Mouse (Mus musculus): ENCODE results near the gene Lrp8. TPM values are rescaled to one million over a fixed set of nuclear protein-coding genes. Genes with fewer than 3 reads are reported as not detected.

Lrp8 gene
- polyA plus RNA-seq, 1 experiment from 2014 or later: 0.76 TPM

- Histone ChIP-seq H3K27ac (replicated peaks in 1 of 2; ENCODE audit: control insufficient read depth in 1 of 2, insufficient read depth in 1 of 2, low read depth in 2 of 2, low read length in 2 of 2) (peak within 1 kb of the TSS; percentile 71 to 76), H3K4me2 (ENCODE audit: low read length) (peak within 1 kb of the TSS; percentile 88), H3K4me3 (ENCODE audit: control insufficient read depth in 1 of 2, insufficient read depth in 1 of 2, low read depth in 1 of 2, low read length in 2 of 2) (peak within 1 kb of the TSS; percentile 77 to 99), H3K36me3 (ENCODE audit: control insufficient read depth, insufficient read depth, low read length) (peaks cover 33% of the 10 kb centered on the region), H3K9me3 (ENCODE audit: control insufficient read depth, low read length) (no peaks in the 10 kb centered on the region), H3K27me3 (ENCODE audit: control insufficient read depth, insufficient read depth, low read length) (no peaks in the 10 kb centered on the region), H3K4me1 (ENCODE audit: control insufficient read depth in 2 of 2, insufficient read depth in 2 of 2, low read length in 2 of 2) (peaks cover 0 to 8% of the 10 kb centered on the region in 2 experiments; a peak in 2 of 4 replicates), H3K9ac (ENCODE audit: low read length) (peak within 1 kb of the TSS; percentile 93)
- 2% methylated on average over 48 of the region's 48 CpGs for WGBS
- peak; percentile 94 for ATAC-seq (ENCODE audit: insufficient number of reproducible peaks, insufficient read depth, low FRiP score, low read depth)
Observed at GRCm38 (mm10) chr4:107879254-107880050, 77.4 kb downstream of the Lrp8 start, which contains the start of gene Magoh. TSS of gene Magoh (plus strand) at chr4:107879755.

DNA sequence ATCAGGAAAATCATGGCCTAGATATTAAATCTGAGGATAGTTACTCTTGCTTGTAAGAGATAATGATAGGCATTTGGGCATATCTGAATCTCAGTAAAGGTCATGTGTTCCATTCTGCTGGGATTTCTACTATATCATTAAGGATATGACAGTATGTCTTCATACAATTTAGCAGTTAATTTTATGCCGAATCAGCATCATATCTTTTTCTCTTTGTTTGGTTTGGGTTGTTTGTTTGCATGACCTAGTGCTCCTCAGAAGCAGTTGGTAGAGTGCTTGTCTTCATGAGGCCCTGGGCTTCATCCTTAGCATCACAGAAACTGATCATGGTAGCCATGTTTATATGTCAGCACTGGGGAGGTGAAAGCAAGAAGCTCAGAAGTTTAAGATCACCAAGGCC, 79.6 kb downstream of the Lrp8 start:
- Histone ChIP-seq H3K36me3 (ENCODE audit: control insufficient read depth, insufficient read depth, low read length) (peaks cover 54% of the 10 kb centered on the region), H3K27me3 (ENCODE audit: control insufficient read depth, insufficient read depth, low read length) (no peaks in the 10 kb centered on the region), H3K4me3 (ENCODE audit: control insufficient read depth in 1 of 2, insufficient read depth in 1 of 2, low read depth in 1 of 2, low read length in 2 of 2) (no peak overlapping the region), H3K4me1 (ENCODE audit: control insufficient read depth in 2 of 2, insufficient read depth in 2 of 2, low read length in 2 of 2) (peaks cover 0 to 8% of the 10 kb centered on the region in 2 experiments; a peak in 2 of 4 replicates), H3K9me3 (ENCODE audit: control insufficient read depth, low read length) (no peaks in the 10 kb centered on the region), H3K4me2 (ENCODE audit: low read length) (no peak overlapping the region), H3K9ac (ENCODE audit: low read length) (no peak overlapping the region), H3K27ac (replicated peaks in 1 of 2; ENCODE audit: control insufficient read depth in 1 of 2, insufficient read depth in 1 of 2, low read depth in 2 of 2, low read length in 2 of 2) (no peak overlapping the region)
- no peak for ATAC-seq (ENCODE audit: insufficient number of reproducible peaks, insufficient read depth, low FRiP score, low read depth)
- 92% methylated on average over 1 of the region's 1 CpGs for WGBS

GRCm38 (mm10) chr4:107886371-107886770, 84.3 kb downstream of the Lrp8 start:
- H3K9me3 ChIP-seq (ENCODE audit: control insufficient read depth, low read length): no peaks in the 10 kb centered on the region
- WGBS: 86% methylated on average over 7 of the region's 7 CpGs
- H3K4me2 ChIP-seq (ENCODE audit: low read length): no peak overlapping the region
- no peaks in the 10 kb centered on the region for H3K27me3 ChIP-seq (ENCODE audit: control insufficient read depth, insufficient read depth, low read length)
- H3K4me3 ChIP-seq (ENCODE audit: control insufficient read depth in 1 of 2, insufficient read depth in 1 of 2, low read depth in 1 of 2, low read length in 2 of 2): no peak overlapping the region
- H3K36me3 ChIP-seq (ENCODE audit: control insufficient read depth, insufficient read depth, low read length): peaks cover 66% of the 10 kb centered on the region
- no peak for ATAC-seq (ENCODE audit: insufficient number of reproducible peaks, insufficient read depth, low FRiP score, low read depth)
- H3K9ac ChIP-seq (ENCODE audit: low read length): no peak overlapping the region
- H3K27ac ChIP-seq (replicated peaks in 1 of 2; ENCODE audit: control insufficient read depth in 1 of 2, insufficient read depth in 1 of 2, low read depth in 2 of 2, low read length in 2 of 2): no peak overlapping the region
- peaks cover 0 to 12% of the 10 kb centered on the region in 2 experiments; a peak in 1 of 4 replicates for H3K4me1 ChIP-seq (ENCODE audit: control insufficient read depth in 2 of 2, insufficient read depth in 2 of 2, low read length in 2 of 2)

DNA sequence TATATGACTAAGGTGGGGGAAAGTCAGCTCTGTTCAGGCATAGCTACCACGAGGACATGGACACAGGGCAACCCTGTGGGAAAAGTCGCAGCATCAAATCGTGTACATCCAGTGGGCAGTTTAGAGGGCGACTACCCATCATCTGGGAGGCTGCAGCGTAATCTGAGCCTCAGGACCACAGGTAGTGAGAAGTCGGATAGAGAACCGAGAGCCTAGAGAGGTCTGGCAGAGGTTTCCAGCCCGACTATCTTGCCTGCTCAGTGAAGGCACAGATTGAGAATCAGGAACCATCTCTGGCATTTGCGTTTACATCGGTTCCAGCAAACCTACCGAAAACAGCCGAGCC, 87.3 kb downstream of the Lrp8 start:
- peaks cover 0 to 12% of the 10 kb centered on the region in 2 experiments; a peak in 1 of 4 replicates for H3K4me1 ChIP-seq (ENCODE audit: control insufficient read depth in 2 of 2, insufficient read depth in 2 of 2, low read length in 2 of 2)
- H3K4me2 ChIP-seq (ENCODE audit: low read length): peak overlapping the region; percentile 90
- no peaks in the 10 kb centered on the region for H3K9me3 ChIP-seq (ENCODE audit: control insufficient read depth, low read length)
- peak overlapping the region in 1 of 2 experiments; percentile 86; a peak in 2 of 4 replicates for H3K27ac ChIP-seq (replicated peaks in 1 of 2; ENCODE audit: control insufficient read depth in 1 of 2, insufficient read depth in 1 of 2, low read depth in 2 of 2, low read length in 2 of 2)
- 0 out of 2 replicates have a peak, but pooled peaks have one; percentile 4 for ATAC-seq (ENCODE audit: insufficient number of reproducible peaks, insufficient read depth, low FRiP score, low read depth)
- peak overlapping the region; percentile 64 to 77 for H3K4me3 ChIP-seq (ENCODE audit: control insufficient read depth in 1 of 2, insufficient read depth in 1 of 2, low read depth in 1 of 2, low read length in 2 of 2)
- H3K9ac ChIP-seq (ENCODE audit: low read length): peak overlapping the region; percentile 81
- H3K36me3 ChIP-seq (ENCODE audit: control insufficient read depth, insufficient read depth, low read length): peaks cover 63% of the 10 kb centered on the region
- WGBS: 1% methylated on average over 12 of the region's 12 CpGs
- H3K27me3 ChIP-seq (ENCODE audit: control insufficient read depth, insufficient read depth, low read length): no peaks in the 10 kb centered on the region

- H3K9me3 ChIP-seq (ENCODE audit: control insufficient read depth, low read length): no peaks in the 10 kb centered on the region
- peak; percentile 91 for ATAC-seq (ENCODE audit: insufficient number of reproducible peaks, insufficient read depth, low FRiP score, low read depth)
- peak within 1 kb of the TSS; percentile 64 to 77 for H3K4me3 ChIP-seq (ENCODE audit: control insufficient read depth in 1 of 2, insufficient read depth in 1 of 2, low read depth in 1 of 2, low read length in 2 of 2)
- H3K9ac ChIP-seq (ENCODE audit: low read length): peak within 1 kb of the TSS; percentile 81
- H3K36me3 ChIP-seq (ENCODE audit: control insufficient read depth, insufficient read depth, low read length): peaks cover 63% of the 10 kb centered on the region
- H3K27ac ChIP-seq (replicated peaks in 1 of 2; ENCODE audit: control insufficient read depth in 1 of 2, insufficient read depth in 1 of 2, low read depth in 2 of 2, low read length in 2 of 2): peak within 1 kb of the TSS; percentile 82 to 86
- peak within 1 kb of the TSS; percentile 90 for H3K4me2 ChIP-seq (ENCODE audit: low read length)
- WGBS: under 1% methylated on average over 48 of the region's 48 CpGs
- H3K27me3 ChIP-seq (ENCODE audit: control insufficient read depth, insufficient read depth, low read length): no peaks in the 10 kb centered on the region
- peaks cover 0 to 12% of the 10 kb centered on the region in 2 experiments; a peak in 1 of 4 replicates for H3K4me1 ChIP-seq (ENCODE audit: control insufficient read depth in 2 of 2, insufficient read depth in 2 of 2, low read length in 2 of 2)
Observed at GRCm38 (mm10) chr4:107889731-107890432, 87.8 kb downstream of the Lrp8 start, which contains the start of gene 0610037L13Rik. TSS of gene 0610037L13Rik (plus strand) at chr4:107889813.

GRCm38 (mm10) chr4:107892663-107893062, 90.6 kb downstream of the Lrp8 start:
- ATAC-seq (ENCODE audit: insufficient number of reproducible peaks, insufficient read depth, low FRiP score, low read depth): no peak
- 79% methylated on average over 2 of the region's 2 CpGs for WGBS
- Histone ChIP-seq H3K9ac (ENCODE audit: low read length) (no peak overlapping the region), H3K36me3 (ENCODE audit: control insufficient read depth, insufficient read depth, low read length) (peaks cover 63% of the 10 kb centered on the region), H3K27me3 (ENCODE audit: control insufficient read depth, insufficient read depth, low read length) (no peaks in the 10 kb centered on the region), H3K4me1 (ENCODE audit: control insufficient read depth in 2 of 2, insufficient read depth in 2 of 2, low read length in 2 of 2) (peaks cover 0 to 12% of the 10 kb centered on the region in 2 experiments; a peak in 1 of 4 replicates), H3K4me3 (ENCODE audit: control insufficient read depth in 1 of 2, insufficient read depth in 1 of 2, low read depth in 1 of 2, low read length in 2 of 2) (no peak overlapping the region), H3K27ac (replicated peaks in 1 of 2; ENCODE audit: control insufficient read depth in 1 of 2, insufficient read depth in 1 of 2, low read depth in 2 of 2, low read length in 2 of 2) (no peak overlapping the region), H3K4me2 (ENCODE audit: low read length) (no peak overlapping the region), H3K9me3 (ENCODE audit: control insufficient read depth, low read length) (no peaks in the 10 kb centered on the region)

DNA sequence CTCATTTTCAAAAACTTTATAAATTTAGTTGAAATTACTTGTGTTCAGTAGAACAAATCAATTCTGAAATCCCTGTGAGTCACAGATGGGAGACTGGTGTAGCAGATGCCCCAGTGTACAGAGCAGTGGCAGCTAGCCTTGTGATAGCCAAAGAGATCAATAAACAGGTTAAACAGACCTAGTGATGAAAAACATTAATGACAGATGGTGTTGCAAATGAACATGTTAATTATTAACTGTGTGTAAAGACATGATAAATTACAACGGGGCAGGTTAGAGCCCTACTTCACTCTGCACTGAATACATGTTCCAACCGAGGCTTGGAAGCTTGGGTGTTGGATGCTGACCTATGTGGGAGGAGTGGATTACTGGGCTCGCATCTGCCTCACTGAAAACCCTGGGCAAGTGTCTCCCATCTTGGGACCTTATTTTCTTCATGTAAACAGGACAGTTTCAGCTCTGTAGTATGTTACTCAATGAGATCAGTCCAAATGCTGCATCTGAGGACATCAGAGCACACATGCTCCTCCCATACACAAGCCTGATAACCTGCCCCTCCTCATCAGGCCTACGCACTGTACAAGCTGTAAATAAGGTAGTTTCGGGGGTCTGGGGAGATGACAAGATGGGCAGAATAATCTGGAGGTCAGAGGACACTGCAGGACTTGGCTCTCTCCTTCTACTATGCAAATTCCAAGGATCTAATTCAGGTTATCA, 97.3 kb downstream of the Lrp8 start:
- H3K4me1 ChIP-seq (ENCODE audit: control insufficient read depth in 2 of 2, insufficient read depth in 2 of 2, low read length in 2 of 2): no peaks in the 10 kb centered on the region
- WGBS: 80% methylated on average over 5 of the region's 5 CpGs
- no peak overlapping the region for H3K4me2 ChIP-seq (ENCODE audit: low read length)
- no peaks in the 10 kb centered on the region for H3K9me3 ChIP-seq (ENCODE audit: control insufficient read depth, low read length)
- peaks cover 70% of the 10 kb centered on the region for H3K36me3 ChIP-seq (ENCODE audit: control insufficient read depth, insufficient read depth, low read length)
- no peak for ATAC-seq (ENCODE audit: insufficient number of reproducible peaks, insufficient read depth, low FRiP score, low read depth)
- H3K27me3 ChIP-seq (ENCODE audit: control insufficient read depth, insufficient read depth, low read length): no peaks in the 10 kb centered on the region
- no peak overlapping the region for H3K27ac ChIP-seq (replicated peaks in 1 of 2; ENCODE audit: control insufficient read depth in 1 of 2, insufficient read depth in 1 of 2, low read depth in 2 of 2, low read length in 2 of 2)
- H3K4me3 ChIP-seq (ENCODE audit: control insufficient read depth in 1 of 2, insufficient read depth in 1 of 2, low read depth in 1 of 2, low read length in 2 of 2): no peak overlapping the region
- H3K9ac ChIP-seq (ENCODE audit: low read length): no peak overlapping the region

Measured in heart, embryonic 14.5 days (tissue).